Mouse (Mus musculus): ENCODE measurements at regions not wholly inside any gene's neighbourhood (a gene's known extent, or its start where the extent isn't known, plus 50 kb on each side); places are given as distances from the start of the nearest gene placed in this dataset.

DNA sequence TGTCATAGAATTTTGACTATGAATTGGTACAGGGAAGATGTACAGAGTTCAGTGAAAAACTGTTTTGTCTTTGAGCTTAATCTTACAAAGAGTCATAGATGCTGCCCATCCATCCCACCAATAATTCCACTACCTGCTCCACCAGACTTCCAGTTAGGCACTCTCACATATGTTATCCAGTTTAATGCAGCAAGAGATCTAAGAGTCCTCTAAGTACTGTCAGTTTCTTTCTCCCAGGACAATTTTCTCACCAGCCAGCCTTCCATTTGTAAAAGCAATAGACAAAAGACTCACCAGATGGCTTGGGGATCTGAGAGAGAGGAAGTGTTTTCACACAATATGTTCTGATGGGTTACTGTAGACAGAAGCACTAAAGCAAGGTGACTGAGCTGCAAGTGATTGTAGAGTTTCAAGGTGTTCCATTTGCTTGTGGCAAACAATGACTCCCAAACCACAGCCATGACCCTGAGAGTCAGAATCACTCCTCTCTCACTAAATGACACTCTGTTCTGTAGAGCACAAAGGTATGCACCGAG is 365.6 kb downstream of the Gsdmc2 start:
- TF ChIP-seq CTCF (IDR thresholded peaks at IDR 0.05; ENCODE audit: borderline replicate concordance, insufficient read depth, low read depth, low read length) (no peak), POLR2A (IDR thresholded peaks at IDR 0.05; ENCODE audit: borderline replicate concordance, insufficient read depth, low read length) (no peak)

All from cerebellum, adult 2 months (tissue).